Mouse (Mus musculus) CH12.LX (cell line): ENCODE data around the gene Cd164l2.

Source experiments
- CTCF ChIP-seq, 2 experiments: IDR thresholded peaks in 1 of 2; conservative IDR thresholded peaks in 1 of 2; 2 replicates each; pipeline ENCODE4 v1.5.1; 2011 to 2012; ENCODE audit warnings: low read depth in 2 of 2, low read length in 2 of 2, improper control_type of control experiment in 1 of 2, inconsistent platforms in 1 of 2, mild to moderate bottlenecking in 1 of 2, moderate library complexity in 1 of 2
- HCFC1 ChIP-seq: IDR thresholded peaks from 2 replicates; pipeline ENCODE4 v1.6.1; 2012; ENCODE audit warnings: low read depth, mild to moderate bottlenecking, inconsistent platforms, low read length, improper control_type of control experiment
- MEF2A ChIP-seq: IDR thresholded peaks from 2 replicates; pipeline ENCODE4 v1.6.1; 2014; ENCODE audit warnings: low read depth, mild to moderate bottlenecking, inconsistent platforms, low read length, improper control_type of control experiment, borderline replicate concordance
- MYC ChIP-seq: IDR thresholded peaks from 2 replicates; pipeline ENCODE4 v1.6.1; 2011; ENCODE audit warnings: low read depth, mild to moderate bottlenecking, improper control_type of control experiment, low read length
- NRF1 ChIP-seq: IDR thresholded peaks from 2 replicates; pipeline ENCODE4 v1.6.1; 2014; ENCODE audit warnings: low read depth, mild to moderate bottlenecking, inconsistent platforms, low read length, improper control_type of control experiment, moderate library complexity
- POLR2A ChIP-seq: IDR thresholded peaks from 2 replicates; pipeline ENCODE4 v1.6.1; 2011; ENCODE audit warnings: low read depth, mild to moderate bottlenecking, improper control_type of control experiment, low read length
- SMC3 ChIP-seq: IDR thresholded peaks from 2 replicates; pipeline ENCODE4 v1.6.1; 2011; ENCODE audit warnings: low read depth, low read length, improper control_type of control experiment
- UBTF ChIP-seq: IDR thresholded peaks from 2 replicates; pipeline ENCODE4 v1.6.1; 2012; ENCODE audit warnings: low read depth, mild to moderate bottlenecking, inconsistent platforms, low read length, improper control_type of control experiment, moderate library complexity
- USF1 ChIP-seq: IDR thresholded peaks from 2 replicates; pipeline ENCODE4 v1.6.1; 2014; ENCODE audit warnings: low read depth, mild to moderate bottlenecking, inconsistent platforms, low read length, improper control_type of control experiment
- ZKSCAN1 ChIP-seq: IDR thresholded peaks from 2 replicates; pipeline ENCODE4 v1.6.1; 2012; ENCODE audit warnings: low read depth, inconsistent platforms, low read length, improper control_type of control experiment, borderline replicate concordance

DNA sequence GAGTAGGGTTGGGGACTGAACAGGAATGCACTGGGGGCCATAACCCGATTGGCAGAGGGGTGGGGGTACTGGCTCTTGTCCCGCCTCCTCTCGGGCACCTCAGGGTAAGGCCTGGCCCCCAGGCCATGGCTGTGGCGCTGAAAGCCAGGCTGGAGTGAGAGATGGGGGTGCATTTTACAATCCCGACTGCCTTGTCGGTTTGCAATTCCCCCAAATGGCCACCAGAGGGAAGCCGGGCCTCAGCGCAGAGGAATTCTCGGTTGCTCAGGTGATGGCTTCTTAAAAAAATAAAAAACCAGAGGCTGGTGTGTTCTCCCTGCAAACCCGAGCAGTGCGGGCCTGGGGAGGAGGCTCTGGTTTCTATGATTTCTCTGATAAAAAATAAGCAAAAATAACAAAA, 2.6 kb upstream of the Cd164l2 start:
- no peak for TF ChIP-seq MYC
- TF ChIP-seq CTCF (conservative IDR thresholded peaks at IDR 0.05 in 1 of 2, IDR thresholded peaks at IDR 0.05 in 1 of 2; ENCODE audit: low read depth in 2 of 2, low read length in 2 of 2) = peak; percentile 47 to 86
- no peak for TF ChIP-seq MEF2A
- TF ChIP-seq POLR2A = no peak
- no peak for TF ChIP-seq HCFC1
- peak; percentile 81 for TF ChIP-seq SMC3
- TF ChIP-seq USF1 = no peak
- no peak for TF ChIP-seq NRF1
- no peak for TF ChIP-seq ZKSCAN1
- no peak for TF ChIP-seq UBTF
